Mouse (Mus musculus): Measurements from ENCODE around the gene Klk6.

The Klk6 gene

GRCm38 (mm10) chr7:43821581-43821980 is 2.7 kb upstream of the Klk6 start:
- no peak for DNase-seq (ENCODE audit: low read depth, low spot score)

GRCm38 (mm10) chr7:43826056-43826455 is 1.8 kb downstream of the Klk6 start:
- no peak for DNase-seq (ENCODE audit: low read depth, low spot score)

GRCm38 (mm10) chr7:43827706-43828105 is 3.4 kb downstream of the Klk6 start:
- DNase-seq (ENCODE audit: low read depth, low spot score), result no peak

GRCm38 (mm10) chr7:43829006-43829405 is 4.7 kb downstream of the Klk6 start:
- no peak for DNase-seq (ENCODE audit: low read depth, low spot score)

- DNase-seq (ENCODE audit: low read depth, low spot score), result no peak
Observed at GRCm38 (mm10) chr7:43841701-43842100, 17.4 kb downstream of the Klk6 start, which contains the start of gene Klk5. TSS of gene Klk5 (plus strand) at chr7:43841971.

- DNase-seq (ENCODE audit: low read depth, low spot score), result no peak
Observed at GRCm38 (mm10) chr7:43843801-43844200, 19.5 kb downstream of the Klk6 start.

GRCm38 (mm10) chr7:43851616-43852015 is 27.3 kb downstream of the Klk6 start:
- no peak for DNase-seq (ENCODE audit: low read depth, low spot score)

- no peak for DNase-seq (ENCODE audit: low read depth, low spot score)
Observed at GRCm38 (mm10) chr7:43854642-43855380, 30.5 kb downstream of the Klk6 start.

GRCm38 (mm10) chr7:43855709-43856108 is 31.4 kb downstream of the Klk6 start:
- DNase-seq (ENCODE audit: low read depth, low spot score), result no peak

GRCm38 (mm10) chr7:43856307-43856706 is 32.0 kb downstream of the Klk6 start:
- DNase-seq (ENCODE audit: low read depth, low spot score), result no peak

GRCm38 (mm10) chr7:43857501-43857900 is 33.2 kb downstream of the Klk6 start:
- no peak for DNase-seq (ENCODE audit: low read depth, low spot score)

GRCm38 (mm10) chr7:43860411-43860810 is 36.1 kb downstream of the Klk6 start:
- DNase-seq (ENCODE audit: low read depth, low spot score), result no peak

- DNase-seq (ENCODE audit: low read depth, low spot score), result peak; percentile 22
Observed at GRCm38 (mm10) chr7:43873237-43873636, 48.9 kb downstream of the Klk6 start.

- no peak for DNase-seq (ENCODE audit: low read depth, low spot score)
Observed at GRCm38 (mm10) chr7:43873674-43874073, 49.4 kb downstream of the Klk6 start.

- DNase-seq (ENCODE audit: low read depth, low spot score), result no peak
Observed at GRCm38 (mm10) chr7:43874868-43875375, 50.6 kb downstream of the Klk6 start.

GRCm38 (mm10) chr7:43876444-43876843 is 52.1 kb downstream of the Klk6 start:
- DNase-seq (ENCODE audit: low read depth, low spot score), result no peak

GRCm38 (mm10) chr7:43878281-43878680 is 54.0 kb downstream of the Klk6 start:
- DNase-seq (ENCODE audit: low read depth, low spot score), result no peak

- no peak for DNase-seq (ENCODE audit: low read depth, low spot score)
Observed at GRCm38 (mm10) chr7:43880912-43881311, 56.6 kb downstream of the Klk6 start, which contains the start of gene Klk4. TSS of gene Klk4 (plus strand) at chr7:43881160.
